In genomic region chr11:75649155-75649561, GRCm38 (mm10) we compare ENCODE assay signal across 9 mouse cellular contexts. TPM values are rescaled to one million over a fixed set of nuclear protein-coding genes. Genes with fewer than 3 reads are reported as not detected.
DNase-seq lines count a peak whose midpoint lies in the region; ATAC-seq lines count a peak whose summit lies in the region.
"Had no signal": no experiment of that assay in that cellular context is flagged by ENCODE, and none has a peak within 500 bp of the region (broad histone marks: within the 10 kb centered on the region; RNA-seq: fewer than 3 reads in every experiment).

No protein-coding gene starts in this region.

- peaks cover 23% of the 10 kb centered on the region for H3K4me1 ChIP-seq in brown adipose tissue, adult 24 weeks (ENCODE audit: control insufficient read depth, insufficient read depth, insufficient read length, low read length)
- peaks cover 17% of the 10 kb centered on the region for H3K4me1 ChIP-seq in intestine, embryonic 16.5 days (ENCODE audit: control insufficient read depth, insufficient read depth, low read length)
- H3K4me1 ChIP-seq in liver, embryonic 15.5 days (replicated peaks), result peaks cover 66% of the 10 kb centered on the region

- peak overlapping the region; percentile 94 for H3K27ac ChIP-seq in brown adipose tissue, adult 24 weeks (replicated peaks; ENCODE audit: low read depth, low read length)
- H3K27ac ChIP-seq in intestine, embryonic 16.5 days (ENCODE audit: low read length), result peak overlapping the region; percentile 55
- H3K27ac ChIP-seq in liver, embryonic 15.5 days (replicated peaks), result peak overlapping the region; percentile 55

- no peaks in the 10 kb centered on the region for H3K9me3 ChIP-seq in intestine, embryonic 16.5 days (ENCODE audit: control insufficient read depth, low read length)
- H3K9me3 ChIP-seq in liver, embryonic 15.5 days (replicated peaks), result no peaks in the 10 kb centered on the region

- ATAC-seq in intestine, embryonic 16.5 days, result no peak
- no peak for ATAC-seq in liver, embryonic 15.5 days (ENCODE audit: insufficient read depth)

- no peaks in the 10 kb centered on the region for H3K27me3 ChIP-seq in intestine, embryonic 16.5 days (replicated peaks; ENCODE audit: control insufficient read depth, insufficient read depth, low read length)
- H3K27me3 ChIP-seq in liver, embryonic 15.5 days, result no peaks in the 10 kb centered on the region

- no peak overlapping the region for H3K9ac ChIP-seq in intestine, embryonic 16.5 days (ENCODE audit: low read depth, low read length)
- H3K9ac ChIP-seq in liver, embryonic 15.5 days, result no peak overlapping the region

- H3K36me3 ChIP-seq in intestine, embryonic 16.5 days (ENCODE audit: control insufficient read depth, insufficient read depth, low read length), result no peaks in the 10 kb centered on the region
- peaks cover 6% of the 10 kb centered on the region for H3K36me3 ChIP-seq in liver, embryonic 15.5 days (replicated peaks)

- H3K4me3 ChIP-seq in brown adipose tissue, adult 24 weeks (ENCODE audit: insufficient read depth, low read depth, low read length), result no peak overlapping the region
- H3K4me3 ChIP-seq in intestine, embryonic 16.5 days (ENCODE audit: low read length), result no peak overlapping the region
- H3K4me3 ChIP-seq in liver, embryonic 15.5 days (replicated peaks), result no peak overlapping the region
- H3K4me3 ChIP-seq: erythroblast, embryonic 14.5 days had no signal

- intact Hi-C loops in left cerebral cortex, postnatal 14 days (cut with DNase I), result no loop called here

- DNase-seq in MEL-GATA-1-ER (ENCODE audit: extremely low read depth, low read depth), result peak; percentile 56
- DNase-seq in left cerebral cortex, postnatal 14 days (ENCODE audit: low spot score in 2 of 2), result no peak
- DNase-seq in urinary bladder, postnatal 10 days (ENCODE audit: low spot score), result no peak
- no peak for DNase-seq in cerebellum, postnatal 25 days
- no peak for DNase-seq in testis, postnatal 14 days (ENCODE audit: low spot score)

- H3K4me2 ChIP-seq in intestine, embryonic 16.5 days (ENCODE audit: low read depth, low read length), result no peak overlapping the region
- H3K4me2 ChIP-seq in liver, embryonic 15.5 days, result no peak overlapping the region

- 65% methylated on average over 4 of the region's 4 CpGs for WGBS in intestine, embryonic 16.5 days
- 32% methylated on average over 4 of the region's 4 CpGs for WGBS in liver, embryonic 15.5 days (ENCODE audit: insufficient replicate concordance)

RNA-seq across cellular contexts. Expression of gene Myo1c, which starts 1.1 kb away (rescaled TPM):
- polyA plus RNA-seq in brown adipose tissue, adult 24 weeks (2012; ENCODE audit: insufficient read depth, insufficient read length, missing spikeins), result 65.7 and 72.5 TPM in 2 replicates
- 45.5 and 51.2 TPM in 2 replicates for polyA plus RNA-seq in intestine, embryonic 16.5 days (2015; fragmentation: Nextera tagmentation; extraction: Ambion mirVana)
- polyA plus RNA-seq in liver, embryonic 15.5 days (2015; fragmentation: Nextera tagmentation; extraction: Ambion mirVana), result 20.6 and 24.5 TPM in 2 replicates
- total RNA-seq in left cerebral cortex, postnatal 14 days (2021), result 10 to 100 TPM; 20.5 to 21.7 TPM

RNA-seq across cellular contexts. Expression of gene Inpp5k, which starts 18.4 kb away (rescaled TPM):
- 19.1 and 24.1 TPM in 2 replicates for polyA plus RNA-seq in brown adipose tissue, adult 24 weeks (2012; ENCODE audit: insufficient read depth, insufficient read length, missing spikeins)
- 20.8 and 21.9 TPM in 2 replicates for polyA plus RNA-seq in intestine, embryonic 16.5 days (2015; fragmentation: Nextera tagmentation; extraction: Ambion mirVana)
- polyA plus RNA-seq in liver, embryonic 15.5 days (2015; fragmentation: Nextera tagmentation; extraction: Ambion mirVana), result 16.0 and 18.3 TPM in 2 replicates
- 10 to 100 TPM; 43.2 to 44.4 TPM for total RNA-seq in left cerebral cortex, postnatal 14 days (2021)

RNA-seq across cellular contexts. Expression of gene Crk, which starts 29.9 kb away (rescaled TPM):
- 56.9 and 64.4 TPM in 2 replicates for polyA plus RNA-seq in brown adipose tissue, adult 24 weeks (2012; ENCODE audit: insufficient read depth, insufficient read length, missing spikeins)
- polyA plus RNA-seq in intestine, embryonic 16.5 days (2015; fragmentation: Nextera tagmentation; extraction: Ambion mirVana), result 91.0 and 94.1 TPM in 2 replicates
- polyA plus RNA-seq in liver, embryonic 15.5 days (2015; fragmentation: Nextera tagmentation; extraction: Ambion mirVana), result 32.3 and 33.9 TPM in 2 replicates
- total RNA-seq in left cerebral cortex, postnatal 14 days (2021), result 100 to 1,000 TPM; 119 to 132 TPM
